12 mouse cellular contexts compared by ENCODE assay signal in genomic region chr7:144475741-144476140, GRCm38 (mm10).
"Had no signal": no experiment of that assay in that cellular context is flagged by ENCODE, and none has a peak within 500 bp of the region (broad histone marks: within the 10 kb centered on the region; RNA-seq: fewer than 3 reads in every experiment).

No protein-coding gene starts in this region.

- H3K9ac ChIP-seq: liver, embryonic 13.5 days; liver, postnatal 0 days; lung, embryonic 15.5 days; midbrain, embryonic 12.5 days had no signal

- ATAC-seq: hindbrain, postnatal 0 days; liver, postnatal 0 days had no signal

- H3K4me3 ChIP-seq: left cerebral cortex, adult 2 months; limb, embryonic 10.5 days; liver, embryonic 13.5 days; lung, embryonic 15.5 days; midbrain, embryonic 12.5 days had no signal

- H3K27ac ChIP-seq: hindbrain, postnatal 0 days; kidney, postnatal 0 days; left cerebral cortex, adult 2 months; limb, embryonic 10.5 days; liver, embryonic 13.5 days; lung, embryonic 15.5 days; macrophage; midbrain, embryonic 12.5 days had no signal

- DNase-seq: liver, embryonic 13.5 days; liver, postnatal 0 days; lung, postnatal 14 days; right cerebral cortex, postnatal 14 days; thymus, postnatal 36 days had no signal

- H3K27me3 ChIP-seq: liver, embryonic 13.5 days; lung, embryonic 15.5 days; midbrain, embryonic 12.5 days had no signal

- H3K9me3 ChIP-seq: limb, embryonic 10.5 days; liver, embryonic 13.5 days; lung, embryonic 15.5 days; midbrain, embryonic 12.5 days had no signal

- H3K4me2 ChIP-seq: liver, embryonic 13.5 days; lung, embryonic 15.5 days; midbrain, embryonic 12.5 days had no signal
